Comparison of ENCODE assay signal across 11 mouse cellular contexts in the genomic region with DNA sequence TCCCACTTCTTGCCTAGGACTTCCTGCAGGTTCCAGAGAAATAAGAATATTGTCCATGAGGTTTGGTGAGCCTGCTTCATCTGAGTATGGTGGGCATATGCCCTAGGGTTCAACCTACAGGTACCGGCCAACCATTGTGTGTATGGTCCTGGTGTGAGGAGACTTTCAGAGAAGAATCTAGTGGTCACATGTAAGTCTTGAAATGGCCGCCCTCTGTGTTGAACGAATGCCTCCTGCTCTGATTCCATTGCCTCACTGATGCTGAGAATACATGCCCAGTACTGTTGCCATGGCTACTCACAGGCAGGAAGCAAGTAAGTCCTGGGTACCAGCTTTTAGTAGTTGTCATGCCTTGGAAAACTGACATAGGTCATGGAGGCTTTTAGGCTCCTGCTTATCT. TPM values are rescaled to one million over a fixed set of nuclear protein-coding genes. Genes with fewer than 3 reads are reported as not detected.
A peak's percentile ranks its signal among the peaks of the same experiment; 100 is the strongest.
DNase-seq lines count a peak whose midpoint lies in the region; ATAC-seq and TF ChIP-seq lines count a peak whose summit lies in the region.
"Had no signal": no experiment of that assay in that cellular context is flagged by ENCODE, and none has a peak within 500 bp of the region (broad histone marks: within the 10 kb centered on the region; RNA-seq: fewer than 3 reads in every experiment).

No protein-coding gene starts in this region.

- DNase-seq in intestine, embryonic 14.5 days (ENCODE audit: low spot score), result no peak
- peak; percentile 23 for DNase-seq in brain, embryonic 14.5 days (ENCODE audit: low read depth)
- DNase-seq in midbrain, postnatal 0 days (ENCODE audit: low spot score), result no peak
- DNase-seq in adrenal gland, postnatal 25 days, result no peak
- no peak for DNase-seq in adrenal gland, postnatal 10 days
- DNase-seq: adrenal gland, adult 8-10 months; liver, embryonic 13.5 days had no signal

- no peak for TF ChIP-seq POLR2A in brain, embryonic 14.5 days (IDR thresholded peaks at IDR 0.05; ENCODE audit: borderline replicate concordance, extremely low read depth, insufficient read depth, insufficient read length, poor library complexity, severe bottlenecking)

- no peak overlapping the region for H3K9ac ChIP-seq in intestine, embryonic 14.5 days (ENCODE audit: low read length)
- H3K9ac ChIP-seq in intestine, postnatal 0 days (ENCODE audit: low read depth, low read length), result no peak overlapping the region
- no peak overlapping the region for H3K9ac ChIP-seq in hindbrain, embryonic 12.5 days
- no peak overlapping the region for H3K9ac ChIP-seq in midbrain, postnatal 0 days (replicated peaks; ENCODE audit: low read length, poor library complexity, severe bottlenecking)
- H3K9ac ChIP-seq in heart, embryonic 12.5 days, result no peak overlapping the region
- H3K9ac ChIP-seq: heart, embryonic 13.5 days; liver, embryonic 13.5 days had no signal

- ATAC-seq in intestine, embryonic 14.5 days (replicated peaks; ENCODE audit: low FRiP score, low TSS enrichment, low read depth), result peak; percentile 11; the same call in 1 of the 2 replicates
- no peak for ATAC-seq in intestine, postnatal 0 days
- ATAC-seq in hindbrain, embryonic 12.5 days (ENCODE audit: low FRiP score), result peak; percentile 23
- ATAC-seq in midbrain, postnatal 0 days (ENCODE audit: low FRiP score), result peak; percentile 41
- no peak; the same call in 1 of the 2 replicates for ATAC-seq in heart, embryonic 12.5 days (ENCODE audit: insufficient number of reproducible peaks, low FRiP score)

- H3K9me3 ChIP-seq in intestine, embryonic 14.5 days (ENCODE audit: control insufficient read depth, low read length), result no peaks in the 10 kb centered on the region
- no peaks in the 10 kb centered on the region for H3K9me3 ChIP-seq in intestine, postnatal 0 days (ENCODE audit: control insufficient read depth)
- no peaks in the 10 kb centered on the region for H3K9me3 ChIP-seq in hindbrain, embryonic 12.5 days (replicated peaks)
- H3K9me3 ChIP-seq in midbrain, postnatal 0 days (ENCODE audit: low read length), result no peaks in the 10 kb centered on the region
- H3K9me3 ChIP-seq in heart, embryonic 12.5 days (replicated peaks), result no peaks in the 10 kb centered on the region
- H3K9me3 ChIP-seq: heart, embryonic 13.5 days; liver, embryonic 13.5 days had no signal

- H3K27ac ChIP-seq in intestine, embryonic 14.5 days (ENCODE audit: low read depth), result no peak overlapping the region
- no peak overlapping the region for H3K27ac ChIP-seq in intestine, postnatal 0 days (ENCODE audit: low read depth, low read length)
- no peak overlapping the region for H3K27ac ChIP-seq in hindbrain, embryonic 12.5 days
- H3K27ac ChIP-seq in midbrain, postnatal 0 days (ENCODE audit: low read depth, low read length), result no peak overlapping the region
- H3K27ac ChIP-seq in heart, embryonic 12.5 days (ENCODE audit: poor library complexity, severe bottlenecking), result no peak overlapping the region
- H3K27ac ChIP-seq: heart, embryonic 13.5 days; liver, embryonic 13.5 days had no signal

- H3K4me2 ChIP-seq in intestine, embryonic 14.5 days (ENCODE audit: low read length), result no peak overlapping the region
- no peak overlapping the region for H3K4me2 ChIP-seq in intestine, postnatal 0 days (replicated peaks; ENCODE audit: low read depth)
- H3K4me2 ChIP-seq in hindbrain, embryonic 12.5 days (replicated peaks), result no peak overlapping the region
- no peak overlapping the region for H3K4me2 ChIP-seq in midbrain, postnatal 0 days (ENCODE audit: low read depth, low read length, poor library complexity, severe bottlenecking)
- no peak overlapping the region for H3K4me2 ChIP-seq in heart, embryonic 12.5 days
- H3K4me2 ChIP-seq: heart, embryonic 13.5 days; liver, embryonic 13.5 days had no signal

- no peak for TF ChIP-seq CTCF in intestine, postnatal 0 days (IDR thresholded peaks at IDR 0.05; ENCODE audit: low read depth)
- TF ChIP-seq CTCF in brain, embryonic 14.5 days (IDR thresholded peaks at IDR 0.05; ENCODE audit: borderline replicate concordance, extremely low read depth, insufficient read depth, insufficient read length), result no peak
- no peak for TF ChIP-seq CTCF in midbrain, postnatal 0 days (IDR thresholded peaks at IDR 0.05)

- H3K27me3 ChIP-seq in intestine, embryonic 14.5 days (replicated peaks; ENCODE audit: control insufficient read depth, insufficient read depth, low read length), result no peaks in the 10 kb centered on the region
- no peaks in the 10 kb centered on the region for H3K27me3 ChIP-seq in intestine, postnatal 0 days (replicated peaks; ENCODE audit: control insufficient read depth, insufficient read depth, low read length)
- H3K27me3 ChIP-seq in hindbrain, embryonic 12.5 days, result no peaks in the 10 kb centered on the region
- no peaks in the 10 kb centered on the region for H3K27me3 ChIP-seq in midbrain, postnatal 0 days (ENCODE audit: insufficient read depth, low read length)
- peaks cover 3% of the 10 kb centered on the region for H3K27me3 ChIP-seq in heart, embryonic 12.5 days (replicated peaks)

- no peaks in the 10 kb centered on the region for H3K4me1 ChIP-seq in intestine, embryonic 14.5 days (replicated peaks; ENCODE audit: control insufficient read depth, insufficient read depth, low read length)
- H3K4me1 ChIP-seq in intestine, postnatal 0 days (replicated peaks; ENCODE audit: control insufficient read depth, insufficient read depth, low read length), result 0 out of 2 replicates have a peak, but pooled peaks cover 4% of the 10 kb centered on the region
- peaks cover 10% of the 10 kb centered on the region; the same call in 1 of the 2 replicates for H3K4me1 ChIP-seq in hindbrain, embryonic 12.5 days
- no peaks in the 10 kb centered on the region for H3K4me1 ChIP-seq in midbrain, postnatal 0 days (ENCODE audit: insufficient read depth, low read length)
- H3K4me1 ChIP-seq in heart, embryonic 12.5 days (replicated peaks), result no peaks in the 10 kb centered on the region
- H3K4me1 ChIP-seq: liver, embryonic 13.5 days had no signal

- peaks cover 33% of the 10 kb centered on the region for H3K36me3 ChIP-seq in intestine, embryonic 14.5 days (ENCODE audit: control insufficient read depth, insufficient read depth, low read length)
- H3K36me3 ChIP-seq in intestine, postnatal 0 days (ENCODE audit: control insufficient read depth, insufficient read depth), result peaks cover 17% of the 10 kb centered on the region
- H3K36me3 ChIP-seq in hindbrain, embryonic 12.5 days, result peaks cover 38% of the 10 kb centered on the region
- H3K36me3 ChIP-seq in midbrain, postnatal 0 days (ENCODE audit: insufficient read depth, low read length), result peaks cover 21% of the 10 kb centered on the region
- H3K36me3 ChIP-seq in heart, embryonic 12.5 days, result peaks cover 32% of the 10 kb centered on the region

- H3K4me3 ChIP-seq in intestine, embryonic 14.5 days (ENCODE audit: low read depth, low read length), result no peak overlapping the region
- H3K4me3 ChIP-seq in intestine, postnatal 0 days (ENCODE audit: low read depth, low read length), result no peak overlapping the region
- no peak overlapping the region for H3K4me3 ChIP-seq in hindbrain, embryonic 12.5 days
- H3K4me3 ChIP-seq in midbrain, postnatal 0 days (ENCODE audit: low read depth, low read length), result no peak overlapping the region
- H3K4me3 ChIP-seq in heart, embryonic 12.5 days, result no peak overlapping the region
- H3K4me3 ChIP-seq: heart, embryonic 13.5 days; liver, embryonic 13.5 days had no signal

- 70% methylated on average over 3 of the region's 3 CpGs for WGBS in intestine, embryonic 14.5 days
- WGBS in intestine, postnatal 0 days, result 82% methylated on average over 3 of the region's 3 CpGs
- WGBS in hindbrain, embryonic 12.5 days, result 75% methylated on average over 3 of the region's 3 CpGs
- WGBS in midbrain, postnatal 0 days, result 67% methylated on average over 3 of the region's 3 CpGs
- 74% methylated on average over 3 of the region's 3 CpGs for WGBS in heart, embryonic 12.5 days

RNA-seq across cellular contexts. Expression of a gene that starts 10.2 kb away (rescaled TPM):
- polyA plus RNA-seq in intestine, embryonic 14.5 days (2014; fragmentation: Nextera tagmentation; extraction: Ambion mirVana), result 2.1 and 2.9 TPM in 2 replicates
- polyA plus RNA-seq in intestine, postnatal 0 days (2015; fragmentation: Nextera tagmentation; extraction: Ambion mirVana), result 0.48 and 0.84 TPM in 2 replicates
- polyA plus RNA-seq in brain, embryonic 14.5 days (2012; rRNA removed), result 2.0 and 5.7 TPM in 2 replicates
- 4.1 and 4.5 TPM in 2 replicates for polyA plus RNA-seq in hindbrain, embryonic 12.5 days (2016; fragmentation: Nextera tagmentation; extraction: Ambion mirVana)
- total RNA-seq in midbrain, postnatal 0 days (2014; rRNA removed), result 18.9 and 19.0 TPM in 2 replicates
- 6.2 and 6.8 TPM in 2 replicates for polyA plus RNA-seq in midbrain, postnatal 0 days (2015; fragmentation: Nextera tagmentation; extraction: Ambion mirVana)
- 0.18 TPM in 1 of 2 replicates, not detected in the other for total RNA-seq in adrenal gland, postnatal 25 days (2021)
- polyA plus RNA-seq in heart, embryonic 12.5 days (2016; fragmentation: Nextera tagmentation; extraction: Ambion mirVana), result 0.23 and 0.86 TPM in 2 replicates
- 1 to 10 TPM; 1.3 to 5.2 TPM for total RNA-seq in adrenal gland, postnatal 10 days (2021)

Comparison
In these comparisons a context has a peak if more than half of its experiments do, and no peak if none do; other contexts are left out.
1. ATAC-seq: peak in intestine, embryonic 14.5 days (single experiment), hindbrain, embryonic 12.5 days (single experiment) and midbrain, postnatal 0 days (single experiment); none in intestine, postnatal 0 days (single experiment) and heart, embryonic 12.5 days (single experiment).